Mouse (Mus musculus) megakaryocyte progenitor cell, adult 5-6 weeks (primary cell): ENCODE data around the gene Tbx5. TPM values are rescaled to one million over a fixed set of nuclear protein-coding genes. Genes with fewer than 3 reads are reported as not detected.

Experiments
- ATAC-seq: replicated peaks from 2 replicates; pipeline ENCODE4 v1.8.0; 2016; ENCODE audit warnings: mild to moderate bottlenecking, moderate TSS enrichment, inconsistent platforms; ENCODE audit not compliant: poor library complexity
- total RNA-seq, 2 experiments: library from RNA; stranded (forward) in 1 of 2; stranded (reverse) in 1 of 2; fragments of 157-497, 149-512 nt in 1 of 2; fragments of 200-1000 nt in 1 of 2; gene quantifications; 2 replicates each; pipeline versions ENCODE4 v1.2.3 to v1.2.4; 2015 to 2017

Tbx5 gene
- total RNA-seq, 2 experiments from 2014 or later, result not detected

GRCm38 (mm10) chr5:119808713-119809112, 23.8 kb upstream of the Tbx5 start:
- no peak for ATAC-seq

- ATAC-seq, result no peak
Measured at GRCm38 (mm10) chr5:119810994-119811690, 21.3 kb upstream of the Tbx5 start.

- ATAC-seq, result no peak
Measured at GRCm38 (mm10) chr5:119815247-119815646, 17.2 kb upstream of the Tbx5 start.

- ATAC-seq, result no peak
Measured at GRCm38 (mm10) chr5:119820452-119820851, 12.0 kb upstream of the Tbx5 start.

GRCm38 (mm10) chr5:119821506-119821905, 11.0 kb upstream of the Tbx5 start:
- no peak for ATAC-seq

- no peak for ATAC-seq
Measured at GRCm38 (mm10) chr5:119827341-119827740, 5.1 kb upstream of the Tbx5 start.

- ATAC-seq, result no peak
Measured at GRCm38 (mm10) chr5:119830611-119831010, 1.9 kb upstream of the Tbx5 start.

- no peak for ATAC-seq
Measured at GRCm38 (mm10) chr5:119831201-119831771, 1.2 kb upstream of the Tbx5 start.

GRCm38 (mm10) chr5:119831791-119832478, 533 bp upstream of the Tbx5 start:
- no peak for ATAC-seq

- no peak for ATAC-seq
Measured at GRCm38 (mm10) chr5:119833223-119834030, 959 bp downstream of the Tbx5 start.

GRCm38 (mm10) chr5:119834031-119834403, 1.5 kb downstream of the Tbx5 start:
- no peak for ATAC-seq

GRCm38 (mm10) chr5:119835053-119835867, 2.8 kb downstream of the Tbx5 start:
- ATAC-seq, result no peak

- ATAC-seq, result no peak
Measured at GRCm38 (mm10) chr5:119835868-119836209, 3.4 kb downstream of the Tbx5 start.

GRCm38 (mm10) chr5:119836618-119837305, 4.3 kb downstream of the Tbx5 start:
- ATAC-seq, result no peak

GRCm38 (mm10) chr5:119837306-119837675, 4.8 kb downstream of the Tbx5 start:
- no peak for ATAC-seq

- ATAC-seq, result no peak
Measured at GRCm38 (mm10) chr5:119837861-119838260, 5.4 kb downstream of the Tbx5 start.

- ATAC-seq, result no peak
Measured at GRCm38 (mm10) chr5:119838441-119838840, 6.0 kb downstream of the Tbx5 start.

- 0 out of 2 replicates have a peak, but pooled peaks have one; percentile 17 for ATAC-seq
Measured at GRCm38 (mm10) chr5:119839156-119839555, 6.7 kb downstream of the Tbx5 start.

GRCm38 (mm10) chr5:119839616-119840368, 7.3 kb downstream of the Tbx5 start:
- ATAC-seq, result no peak
